Mouse (Mus musculus) monocyte, adult 59 days (primary cell): ENCODE data around the gene P2ry10b. TPM values are rescaled to one million over a fixed set of nuclear protein-coding genes. Genes with fewer than 3 reads are reported as not detected.

ENCODE experiments used
- total RNA-seq, 2 experiments: library from RNA; stranded (reverse); gene quantifications; one replicate each; pipeline ENCODE4 v1.2.4; 2023

P2ry10b gene
- total RNA-seq, result 10 to 100 TPM; 16.7 to 27.6 TPM

GRCm38 (mm10) chrX:107148681-107149080, at the start of gene P2ry10b:
P2ry10b (plus strand) TSS chrX:107148927.

Other genes with a start within 250 kb of the P2ry10b start
- under 1 TPM in 1 of 2 experiments, not detected in 1; 0.10 TPM for gene Lpar4, start 228.3 kb upstream of the P2ry10b start, total RNA-seq
- 1 to 10 TPM; 3.5 to 7.3 TPM for gene P2ry10, start 60.4 kb upstream of the P2ry10b start, total RNA-seq
- under 1 TPM; 0.36 to 0.84 TPM for gene Gpr174, start 107.0 kb downstream of the P2ry10b start, total RNA-seq